Mouse (Mus musculus) splenic B cell, adult 2 months (primary cell): ENCODE data around the gene Banp.

Experiments used
- DNase-seq: peaks from one replicate; pipeline ENCODE4 v3.0.0-alpha.2; 2011; ENCODE audit warnings: low read depth, low spot score
- H3K27me3 ChIP-seq: 2 replicates; pipeline ENCODE4 v1.6.1; 2012; ENCODE audit warnings: mild to moderate bottlenecking, low read length, moderate library complexity, mixed read lengths; ENCODE audit not compliant: control insufficient read depth, poor library complexity, insufficient read depth, severe bottlenecking
- H3K36me3 ChIP-seq: 2 replicates; pipeline ENCODE4 v1.6.1; 2012; ENCODE audit warnings: mild to moderate bottlenecking, low read length, moderate library complexity, mixed read lengths; ENCODE audit not compliant: control insufficient read depth, poor library complexity, insufficient read depth, severe bottlenecking

Banp gene

GRCm38 (mm10) chr8:122055321-122055720 lies 105.8 kb downstream of the Banp start:
- DNase-seq = no peak
- Histone ChIP-seq H3K36me3 (no peaks in the 10 kb centered on the region), H3K27me3 (no peaks in the 10 kb centered on the region)

GRCm38 (mm10) chr8:122056113-122056512 lies 106.6 kb downstream of the Banp start:
- no peak for DNase-seq
- Histone ChIP-seq H3K27me3 (no peaks in the 10 kb centered on the region), H3K36me3 (no peaks in the 10 kb centered on the region)

GRCm38 (mm10) chr8:122056882-122057281 lies 107.3 kb downstream of the Banp start:
- DNase-seq = no peak
- Histone ChIP-seq H3K36me3 (no peaks in the 10 kb centered on the region), H3K27me3 (no peaks in the 10 kb centered on the region)

GRCm38 (mm10) chr8:122058510-122058909 lies 109.0 kb downstream of the Banp start:
- no peak for DNase-seq
- no peaks in the 10 kb centered on the region for H3K36me3 ChIP-seq
- no peaks in the 10 kb centered on the region for H3K27me3 ChIP-seq

- no peak for DNase-seq
- Histone ChIP-seq H3K27me3 (no peaks in the 10 kb centered on the region), H3K36me3 (no peaks in the 10 kb centered on the region)
Observed at GRCm38 (mm10) chr8:122058951-122059350, 109.4 kb downstream of the Banp start.

- Histone ChIP-seq H3K27me3 (no peaks in the 10 kb centered on the region), H3K36me3 (no peaks in the 10 kb centered on the region)
- no peak for DNase-seq
Observed at GRCm38 (mm10) chr8:122062508-122063223, 113.1 kb downstream of the Banp start.

- DNase-seq = no peak
- H3K27me3 ChIP-seq = no peaks in the 10 kb centered on the region
Observed at GRCm38 (mm10) chr8:122064353-122064752, 114.8 kb downstream of the Banp start.

GRCm38 (mm10) chr8:122067783-122068505 lies 118.4 kb downstream of the Banp start:
- Histone ChIP-seq H3K36me3 (no peaks in the 10 kb centered on the region), H3K27me3 (no peaks in the 10 kb centered on the region)
- DNase-seq = no peak

More at GRCm38 (mm10) chr8:122064353-122064752, 114.8 kb downstream of the Banp start:
- H3K36me3 ChIP-seq = no peaks in the 10 kb centered on the region

GRCm38 (mm10) chr8:122068609-122069008 lies 119.1 kb downstream of the Banp start:
- no peak for DNase-seq
- no peaks in the 10 kb centered on the region for H3K27me3 ChIP-seq

GRCm38 (mm10) chr8:122069281-122069680 lies 119.7 kb downstream of the Banp start:
- Histone ChIP-seq H3K27me3 (no peaks in the 10 kb centered on the region), H3K36me3 (no peaks in the 10 kb centered on the region)
- DNase-seq = no peak

More at GRCm38 (mm10) chr8:122068609-122069008, 119.1 kb downstream of the Banp start:
- H3K36me3 ChIP-seq = no peaks in the 10 kb centered on the region

GRCm38 (mm10) chr8:122071193-122071592 lies 121.6 kb downstream of the Banp start:
- no peaks in the 10 kb centered on the region for H3K36me3 ChIP-seq
- no peak for DNase-seq

GRCm38 (mm10) chr8:122073964-122074363 lies 124.4 kb downstream of the Banp start:
- H3K36me3 ChIP-seq = no peaks in the 10 kb centered on the region
- H3K27me3 ChIP-seq = no peaks in the 10 kb centered on the region
- DNase-seq = no peak

More at GRCm38 (mm10) chr8:122071193-122071592, 121.6 kb downstream of the Banp start:
- no peaks in the 10 kb centered on the region for H3K27me3 ChIP-seq

GRCm38 (mm10) chr8:122074442-122074841 lies 124.9 kb downstream of the Banp start:
- no peak for DNase-seq
- Histone ChIP-seq H3K27me3 (no peaks in the 10 kb centered on the region), H3K36me3 (no peaks in the 10 kb centered on the region)

- no peaks in the 10 kb centered on the region for H3K36me3 ChIP-seq
- no peak for DNase-seq
- no peaks in the 10 kb centered on the region for H3K27me3 ChIP-seq
Observed at GRCm38 (mm10) chr8:122074977-122075376, 125.4 kb downstream of the Banp start.

GRCm38 (mm10) chr8:122076183-122076842 lies 126.8 kb downstream of the Banp start:
- H3K36me3 ChIP-seq = no peaks in the 10 kb centered on the region
- DNase-seq = no peak
- no peaks in the 10 kb centered on the region for H3K27me3 ChIP-seq
